Mouse (Mus musculus): ENCODE measurements around the gene Sit1.

Sit1 gene

GRCm38 (mm10) chr4:43483535-43484091, at the start of gene Sit1:
TSS of gene Sit1 (minus strand) at chr4:43483734.
- DNase-seq = peak; percentile 24 to 45

- no peak for DNase-seq
Observed at GRCm38 (mm10) chr4:43533270-43533669, 49.7 kb upstream of the Sit1 start.

- peak; percentile 55 to 80 for DNase-seq
Observed at GRCm38 (mm10) chr4:43530581-43530980, 47.0 kb upstream of the Sit1 start.

- no peak for DNase-seq
Observed at GRCm38 (mm10) chr4:43530081-43530501, 46.6 kb upstream of the Sit1 start.

GRCm38 (mm10) chr4:43528487-43528886, 45.0 kb upstream of the Sit1 start:
- no peak for DNase-seq

GRCm38 (mm10) chr4:43527880-43528279, 44.3 kb upstream of the Sit1 start:
- DNase-seq = no peak

GRCm38 (mm10) chr4:43519956-43520355, 36.4 kb upstream of the Sit1 start:
- peak; percentile 71 to 90 for DNase-seq

GRCm38 (mm10) chr4:43519551-43519950, 36.0 kb upstream of the Sit1 start:
- no peak for DNase-seq

- no peak for DNase-seq
Observed at GRCm38 (mm10) chr4:43515764-43516708, 32.5 kb upstream of the Sit1 start.

- DNase-seq = no peak
Observed at GRCm38 (mm10) chr4:43513791-43514190, 30.3 kb upstream of the Sit1 start.

- no peak for DNase-seq
Observed at GRCm38 (mm10) chr4:43513300-43513699, 29.8 kb upstream of the Sit1 start.

GRCm38 (mm10) chr4:43512653-43513052, 29.1 kb upstream of the Sit1 start:
- no peak for DNase-seq

GRCm38 (mm10) chr4:43511675-43512454, 28.3 kb upstream of the Sit1 start:
- no peak for DNase-seq

- DNase-seq = no peak
Observed at GRCm38 (mm10) chr4:43509109-43509508, 25.6 kb upstream of the Sit1 start.

- peak; percentile 46 to 48 for DNase-seq
Observed at GRCm38 (mm10) chr4:43508666-43508997, 25.1 kb upstream of the Sit1 start.

GRCm38 (mm10) chr4:43507938-43508665, 24.6 kb upstream of the Sit1 start:
- DNase-seq = no peak

GRCm38 (mm10) chr4:43506536-43507185, 23.1 kb upstream of the Sit1 start, which contains the start of gene Car9:
TSS of gene Car9 (plus strand) at chr4:43506966.
- DNase-seq = no peak

- DNase-seq = no peak
Observed at GRCm38 (mm10) chr4:43506074-43506473, 22.5 kb upstream of the Sit1 start.

GRCm38 (mm10) chr4:43504269-43504668, 20.7 kb upstream of the Sit1 start:
- DNase-seq = no peak

GRCm38 (mm10) chr4:43503506-43503905, 20.0 kb upstream of the Sit1 start:
- DNase-seq = no peak

GRCm38 (mm10) chr4:43503041-43503440, 19.5 kb upstream of the Sit1 start:
- DNase-seq = no peak
